Mouse (Mus musculus): ENCODE results near the gene Tgtp2. TPM values are rescaled to one million over a fixed set of nuclear protein-coding genes. Genes with fewer than 3 reads are reported as not detected.
"Not testable (repeated sequence)": the region's sequence is repeated elsewhere in the genome, so short reads cannot be mapped to it uniquely, and the experiment has no call there.

Gene Tgtp2
- total and polyA plus RNA-seq, 2 experiments from 2014 or later, result 0.19 TPM; not detected in 1

GRCm38 (mm10) chr11:49081886-49082285, 17.9 kb upstream of the Tgtp2 start:
- Histone ChIP-seq H3K4me3 (ENCODE audit: low read depth, low read length) (no peak overlapping the region), H3K4me2 (ENCODE audit: low read depth, low read length, poor library complexity, severe bottlenecking) (no peak overlapping the region), H3K4me1 (ENCODE audit: insufficient read depth, low read length) (no peaks in the 10 kb centered on the region), H3K27ac (ENCODE audit: low read depth, low read length) (no peak overlapping the region), H3K27me3 (ENCODE audit: insufficient read depth, low read length) (no peaks in the 10 kb centered on the region), H3K9ac (replicated peaks; ENCODE audit: low read length, poor library complexity, severe bottlenecking) (no peak overlapping the region), H3K36me3 (ENCODE audit: insufficient read depth, low read length) (no peaks in the 10 kb centered on the region), H3K9me3 (ENCODE audit: low read length) (no peaks in the 10 kb centered on the region)
- DNase-seq (ENCODE audit: low spot score), result no peak
- no peak for TF ChIP-seq CTCF (IDR thresholded peaks at IDR 0.05)
- no peak for ATAC-seq (ENCODE audit: low FRiP score)
- 73% methylated on average over 3 of the region's 3 CpGs for WGBS

GRCm38 (mm10) chr11:49081356-49081755, 17.4 kb upstream of the Tgtp2 start:
- H3K4me2 ChIP-seq (ENCODE audit: low read depth, low read length, poor library complexity, severe bottlenecking), result no peak overlapping the region
- DNase-seq (ENCODE audit: low spot score) (no peak), ATAC-seq (ENCODE audit: low FRiP score) (no peak)
- H3K9ac ChIP-seq (replicated peaks; ENCODE audit: low read length, poor library complexity, severe bottlenecking), result no peak overlapping the region
- H3K27ac ChIP-seq (ENCODE audit: low read depth, low read length), result no peak overlapping the region
- TF ChIP-seq CTCF (IDR thresholded peaks at IDR 0.05), result no peak
- H3K27me3 ChIP-seq (ENCODE audit: insufficient read depth, low read length), result no peaks in the 10 kb centered on the region
- no peaks in the 10 kb centered on the region for H3K36me3 ChIP-seq (ENCODE audit: insufficient read depth, low read length)
- 81% methylated on average over 4 of the region's 4 CpGs for WGBS
- H3K4me1 ChIP-seq (ENCODE audit: insufficient read depth, low read length), result no peaks in the 10 kb centered on the region
- H3K9me3 ChIP-seq (ENCODE audit: low read length), result no peaks in the 10 kb centered on the region
- no peak overlapping the region for H3K4me3 ChIP-seq (ENCODE audit: low read depth, low read length)

GRCm38 (mm10) chr11:49080636-49081035, 16.6 kb upstream of the Tgtp2 start:
- Histone ChIP-seq H3K4me1 (ENCODE audit: insufficient read depth, low read length) (no peaks in the 10 kb centered on the region), H3K9ac (replicated peaks; ENCODE audit: low read length, poor library complexity, severe bottlenecking) (no peak overlapping the region), H3K36me3 (ENCODE audit: insufficient read depth, low read length) (no peaks in the 10 kb centered on the region), H3K4me2 (ENCODE audit: low read depth, low read length, poor library complexity, severe bottlenecking) (no peak overlapping the region), H3K27me3 (ENCODE audit: insufficient read depth, low read length) (no peaks in the 10 kb centered on the region), H3K4me3 (ENCODE audit: low read depth, low read length) (no peak overlapping the region), H3K27ac (ENCODE audit: low read depth, low read length) (no peak overlapping the region), H3K9me3 (ENCODE audit: low read length) (no peaks in the 10 kb centered on the region)
- no peak for DNase-seq (ENCODE audit: low spot score)
- TF ChIP-seq CTCF (IDR thresholded peaks at IDR 0.05), result no peak
- 77% methylated on average over 1 of the region's 1 CpGs for WGBS
- no peak for ATAC-seq (ENCODE audit: low FRiP score)

- no peak overlapping the region for H3K9ac ChIP-seq (replicated peaks; ENCODE audit: low read length, poor library complexity, severe bottlenecking)
- no peak overlapping the region for H3K4me2 ChIP-seq (ENCODE audit: low read depth, low read length, poor library complexity, severe bottlenecking)
- TF ChIP-seq CTCF (IDR thresholded peaks at IDR 0.05), result no peak
- H3K9me3 ChIP-seq (ENCODE audit: low read length), result no peaks in the 10 kb centered on the region
- ATAC-seq (ENCODE audit: low FRiP score) (no peak), DNase-seq (ENCODE audit: low spot score) (no peak)
- H3K27me3 ChIP-seq (ENCODE audit: insufficient read depth, low read length), result no peaks in the 10 kb centered on the region
- no peak overlapping the region for H3K27ac ChIP-seq (ENCODE audit: low read depth, low read length)
- no peak overlapping the region for H3K4me3 ChIP-seq (ENCODE audit: low read depth, low read length)
- no peaks in the 10 kb centered on the region for H3K36me3 ChIP-seq (ENCODE audit: insufficient read depth, low read length)
- WGBS, result 90% methylated on average over 3 of the region's 3 CpGs
- H3K4me1 ChIP-seq (ENCODE audit: insufficient read depth, low read length), result no peaks in the 10 kb centered on the region
Measured at GRCm38 (mm10) chr11:49078719-49079118, 14.7 kb upstream of the Tgtp2 start.

- H3K36me3 ChIP-seq (ENCODE audit: insufficient read depth, low read length), result no peaks in the 10 kb centered on the region
- no peak overlapping the region for H3K9ac ChIP-seq (replicated peaks; ENCODE audit: low read length, poor library complexity, severe bottlenecking)
- H3K27ac ChIP-seq (ENCODE audit: low read depth, low read length), result no peak overlapping the region
- no peaks in the 10 kb centered on the region for H3K27me3 ChIP-seq (ENCODE audit: insufficient read depth, low read length)
- DNase-seq (ENCODE audit: low spot score) (no peak), ATAC-seq (ENCODE audit: low FRiP score) (no peak)
- 82% methylated on average over 1 of the region's 1 CpGs for WGBS
- no peak overlapping the region for H3K4me3 ChIP-seq (ENCODE audit: low read depth, low read length)
- no peaks in the 10 kb centered on the region for H3K9me3 ChIP-seq (ENCODE audit: low read length)
- no peak overlapping the region for H3K4me2 ChIP-seq (ENCODE audit: low read depth, low read length, poor library complexity, severe bottlenecking)
- TF ChIP-seq CTCF (IDR thresholded peaks at IDR 0.05), result no peak
- H3K4me1 ChIP-seq (ENCODE audit: insufficient read depth, low read length), result no peaks in the 10 kb centered on the region
Measured at GRCm38 (mm10) chr11:49077012-49077411, 13.0 kb upstream of the Tgtp2 start.

GRCm38 (mm10) chr11:49076001-49076757, 12.2 kb upstream of the Tgtp2 start, which contains the start of gene Ifi47:
Gene Ifi47, plus strand, starts transcription at chr11:49076587.
- not testable (repeated sequence) for H3K9me3 ChIP-seq (ENCODE audit: low read length); H3K4me2 ChIP-seq (ENCODE audit: low read depth, low read length, poor library complexity, severe bottlenecking); H3K4me1 ChIP-seq (ENCODE audit: insufficient read depth, low read length); H3K36me3 ChIP-seq (ENCODE audit: insufficient read depth, low read length); DNase-seq (ENCODE audit: low spot score); H3K4me3 ChIP-seq (ENCODE audit: low read depth, low read length); H3K27ac ChIP-seq (ENCODE audit: low read depth, low read length); H3K9ac ChIP-seq (replicated peaks; ENCODE audit: low read length, poor library complexity, severe bottlenecking); H3K27me3 ChIP-seq (ENCODE audit: insufficient read depth, low read length); ATAC-seq (ENCODE audit: low FRiP score)
- WGBS, result 78% methylated on average over 6 of the region's 6 CpGs
